Mouse (Mus musculus) urinary bladder, postnatal 36 days (tissue): Measurements from ENCODE around the gene Gm49368.
A peak's percentile ranks its signal among the peaks of the same experiment; 100 is the strongest.
"Not testable (repeated sequence)": the region's sequence is repeated elsewhere in the genome, so short reads cannot be mapped to it uniquely, and the experiment has no call there.

Experiments used
- DNase-seq, 2 experiments: peaks; one replicate each; pipeline ENCODE4 v3.0.0; 2022; ENCODE audit warnings: low spot score in 2 of 2, mixed read lengths in 1 of 2

Gm49368 gene

GRCm38 (mm10) chr7:128062456-128062855 lies at the start of gene Gm49368, which contains the start of gene Itgam:
Gm49368 (plus strand) TSS chr7:128062683.
Itgam (plus strand) TSS chr7:128062640.
- DNase-seq, result no peak

GRCm38 (mm10) chr7:128013116-128013515 lies 49.4 kb upstream of the Gm49368 start:
- no peak for DNase-seq

- not testable (repeated sequence) for DNase-seq
Observed at GRCm38 (mm10) chr7:128016134-128016533, 46.3 kb upstream of the Gm49368 start.

DNA sequence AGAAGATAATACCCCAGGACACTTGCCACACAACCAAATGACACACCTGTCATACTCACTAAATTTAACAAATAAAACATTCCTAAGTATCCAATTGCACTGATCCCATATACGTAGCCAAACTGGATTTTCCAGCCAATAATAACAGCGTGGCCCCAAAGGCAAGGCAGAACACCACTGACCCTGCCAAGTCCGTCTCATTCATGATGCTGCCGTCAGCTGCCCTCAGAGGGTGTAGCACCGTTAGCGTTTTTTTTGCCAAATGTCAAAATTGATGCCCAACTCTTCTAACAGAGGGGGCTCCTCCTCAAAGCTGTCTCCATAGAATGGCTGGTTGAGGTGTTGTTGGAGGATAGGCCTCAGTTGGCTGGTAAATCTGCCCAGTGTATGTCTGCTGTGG lies 45.8 kb upstream of the Gm49368 start:
- DNase-seq, result no peak

DNA sequence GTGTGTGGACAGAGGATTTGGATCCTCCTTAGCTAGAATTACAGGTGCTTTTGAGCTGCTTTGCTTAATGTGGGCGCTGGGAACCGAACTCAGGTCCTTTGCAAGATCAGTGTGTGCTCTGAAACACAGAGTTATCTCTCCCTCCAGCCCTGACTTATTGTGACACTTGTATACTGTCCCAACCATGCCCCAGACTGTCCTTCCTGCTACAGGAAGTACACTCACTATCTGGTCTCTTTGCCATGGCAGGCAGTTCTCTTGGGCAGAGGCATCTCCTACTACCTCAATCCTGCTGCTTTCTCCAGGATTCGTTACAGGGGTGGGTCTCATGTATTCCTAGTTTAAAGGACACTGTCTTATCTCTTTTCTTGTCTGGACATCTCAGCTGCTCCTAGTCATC lies 44.2 kb upstream of the Gm49368 start:
- no peak for DNase-seq

- DNase-seq, result no peak
Observed at GRCm38 (mm10) chr7:128019187-128019586, 43.3 kb upstream of the Gm49368 start.

GRCm38 (mm10) chr7:128022974-128023373 lies 39.5 kb upstream of the Gm49368 start:
- no peak for DNase-seq

- DNase-seq, result no peak
Observed at GRCm38 (mm10) chr7:128023565-128023964, 38.9 kb upstream of the Gm49368 start.

DNA sequence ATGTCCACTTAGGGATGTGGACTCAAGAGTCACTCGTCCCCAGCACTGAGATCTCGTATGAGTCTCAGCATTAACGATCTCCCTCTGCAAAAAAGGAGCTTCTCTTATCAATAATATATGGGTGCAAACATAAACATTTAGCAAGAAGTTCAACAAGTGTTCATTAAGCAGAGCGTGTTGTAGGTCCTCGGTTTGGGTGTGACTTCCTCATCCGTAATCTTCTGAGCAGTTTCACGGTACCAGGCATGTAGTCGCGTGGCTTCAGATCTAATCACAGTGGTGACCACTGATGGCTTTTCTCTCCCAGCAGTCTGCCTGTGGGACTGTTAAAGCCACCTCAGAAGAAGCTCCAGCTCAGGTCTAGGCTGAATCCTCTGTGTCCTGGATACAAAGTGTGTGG lies 38.1 kb upstream of the Gm49368 start:
- no peak for DNase-seq

DNA sequence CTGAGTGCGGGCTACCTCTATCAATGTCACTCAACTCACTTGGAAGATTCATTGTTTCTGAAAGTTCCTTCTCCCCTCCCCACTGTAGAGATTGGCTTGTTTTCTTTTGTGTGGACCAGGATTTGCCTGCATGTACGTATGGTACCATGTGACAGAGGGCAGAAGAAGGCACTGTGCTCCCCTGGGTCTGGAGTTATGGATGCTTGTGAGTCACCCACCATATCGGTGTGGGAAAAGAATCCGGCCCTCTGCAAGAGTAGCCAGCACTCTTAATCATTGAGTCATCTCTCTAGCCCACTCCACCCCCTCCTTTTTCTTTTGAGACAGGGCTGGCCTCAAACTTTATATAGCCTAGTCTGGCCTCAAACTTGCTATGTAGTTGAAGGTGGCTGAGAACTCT lies 37.6 kb upstream of the Gm49368 start:
- DNase-seq, result no peak

GRCm38 (mm10) chr7:128025381-128025780 lies 37.1 kb upstream of the Gm49368 start:
- DNase-seq, result no peak

- no peak for DNase-seq
Observed at GRCm38 (mm10) chr7:128031403-128031976, 31.0 kb upstream of the Gm49368 start.

- no peak for DNase-seq
Observed at GRCm38 (mm10) chr7:128032290-128032988, 30.0 kb upstream of the Gm49368 start.

- DNase-seq, result no peak
Observed at GRCm38 (mm10) chr7:128032989-128033293, 29.5 kb upstream of the Gm49368 start.

DNA sequence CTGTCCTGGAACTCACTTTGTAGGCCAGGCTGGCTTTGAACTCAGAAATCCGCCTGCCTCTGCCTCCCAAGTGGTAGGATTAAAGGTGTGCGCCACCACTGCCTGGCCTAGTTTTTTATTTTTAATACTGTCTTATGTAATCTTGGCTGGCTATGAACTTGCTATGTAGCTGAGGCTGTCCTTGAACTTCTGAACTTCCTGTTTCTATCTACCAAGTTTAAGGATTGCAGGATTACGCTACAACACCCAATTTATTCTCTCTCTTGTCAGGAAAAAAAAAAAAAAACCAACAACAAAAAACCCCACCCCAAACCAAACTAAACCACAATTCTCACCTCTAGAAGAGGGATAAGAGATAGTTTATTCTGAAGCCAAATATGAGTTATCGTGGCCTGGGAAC lies 28.9 kb upstream of the Gm49368 start:
- DNase-seq, result no peak

- DNase-seq, result not testable (repeated sequence)
Observed at GRCm38 (mm10) chr7:128042161-128042820, 20.2 kb upstream of the Gm49368 start.

DNA sequence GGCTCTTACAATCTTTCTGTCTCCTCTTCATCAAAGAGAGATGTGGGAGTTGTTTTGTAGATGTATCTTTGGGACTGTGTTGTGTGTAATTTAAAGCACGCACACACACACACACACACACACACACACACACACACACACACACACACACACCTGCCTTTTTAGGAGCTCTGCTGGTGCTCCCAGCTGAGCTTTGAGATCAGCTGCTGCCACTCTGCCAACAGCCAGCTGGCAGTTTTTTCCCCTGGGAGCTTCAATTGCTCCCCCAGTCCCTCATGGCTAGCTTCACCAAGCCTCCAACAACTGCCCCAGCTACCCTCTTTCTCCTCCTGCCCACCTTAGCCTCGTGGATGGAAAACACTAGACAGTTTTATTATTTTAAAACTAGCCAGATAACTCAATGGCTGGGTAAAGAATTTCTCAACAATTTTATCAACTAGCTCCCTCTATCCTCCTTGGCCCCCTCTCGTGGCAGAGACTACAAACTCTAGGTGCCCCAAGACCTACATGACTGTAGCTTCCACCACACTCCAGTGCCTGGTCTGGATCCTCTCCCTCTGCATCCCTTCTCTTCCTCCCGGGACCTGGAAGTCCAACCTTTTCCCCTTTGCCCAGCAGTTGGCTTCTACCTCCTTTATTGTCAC lies 18.2 kb upstream of the Gm49368 start:
- DNase-seq, result no peak

GRCm38 (mm10) chr7:128045640-128046039 lies 16.8 kb upstream of the Gm49368 start:
- no peak for DNase-seq

DNA sequence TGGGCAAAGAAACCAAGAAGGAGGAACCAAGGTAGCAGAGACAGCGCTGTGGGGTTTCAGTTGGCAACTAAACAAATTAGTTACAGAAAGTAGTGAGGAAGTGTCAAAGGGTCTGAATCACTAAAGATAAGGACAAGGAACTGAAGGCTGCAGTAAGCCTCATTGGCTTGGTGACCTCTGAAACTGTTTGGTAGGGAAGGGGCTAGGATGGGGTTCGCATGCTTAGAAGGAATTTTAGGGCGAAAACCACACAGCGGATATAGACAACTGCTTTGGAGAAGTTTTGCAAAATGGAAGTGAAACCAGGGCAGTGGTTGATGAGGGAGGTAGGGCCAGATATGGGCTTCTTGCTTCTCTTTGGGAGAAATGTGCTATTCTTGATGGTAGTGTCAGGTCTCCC lies 13.7 kb upstream of the Gm49368 start:
- no peak for DNase-seq

- DNase-seq, result no peak
Observed at GRCm38 (mm10) chr7:128049254-128049653, 13.2 kb upstream of the Gm49368 start.

DNA sequence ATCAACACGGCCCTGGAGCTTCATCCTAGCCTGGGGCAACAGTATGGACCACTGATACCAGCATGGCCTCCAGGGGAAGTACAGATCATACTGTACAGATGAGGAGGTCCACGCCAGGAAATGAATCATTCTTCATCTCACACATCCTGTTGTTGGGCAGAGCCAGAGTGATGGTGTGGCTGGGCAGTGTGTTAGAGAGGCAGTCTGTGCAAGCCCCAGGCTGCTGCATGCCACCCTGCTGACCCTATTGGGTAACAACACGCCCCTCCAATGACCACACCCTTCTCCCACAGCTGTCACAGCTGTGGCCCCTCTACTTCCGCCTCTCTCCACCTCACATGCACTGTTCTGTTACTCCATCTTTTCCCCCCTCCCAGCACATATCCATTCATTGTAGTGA lies 11.7 kb upstream of the Gm49368 start:
- peak in 1 of 2 experiments; percentile 8 for DNase-seq

DNA sequence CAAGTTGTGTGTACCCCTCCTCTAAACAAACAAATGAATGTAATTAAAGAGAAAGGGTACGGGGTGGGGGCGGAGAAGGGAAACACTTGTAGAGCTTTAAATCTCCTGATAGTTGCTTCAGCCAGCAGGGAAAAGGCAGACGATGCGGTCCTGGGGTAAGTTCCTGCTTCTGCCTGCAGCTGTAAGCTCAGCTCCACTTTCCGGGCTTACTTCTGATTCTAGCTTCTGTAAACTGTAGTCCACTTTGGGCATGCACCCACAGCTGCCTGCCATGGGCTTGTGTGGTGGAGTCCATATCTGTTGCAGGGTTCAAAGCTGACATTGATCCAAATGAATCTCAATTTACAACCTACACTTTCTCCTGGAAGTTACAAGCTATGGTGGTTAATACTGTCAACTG lies 9.4 kb upstream of the Gm49368 start:
- no peak for DNase-seq
